10 mouse cellular contexts compared by ENCODE assay signal in genomic region chr9:114768066-114768465, GRCm38 (mm10). TPM values are rescaled to one million over a fixed set of nuclear protein-coding genes. Genes with fewer than 3 reads are reported as not detected.
DNase-seq lines count a peak whose midpoint lies in the region; ATAC-seq lines count a peak whose summit lies in the region.
"Had no signal": no experiment of that assay in that cellular context is flagged by ENCODE, and none has a peak within 500 bp of the region (broad histone marks: within the 10 kb centered on the region; RNA-seq: fewer than 3 reads in every experiment).

No protein-coding gene starts in this region.

- 38% methylated on average over 10 of the region's 10 CpGs for WGBS in heart, embryonic 12.5 days
- 47% methylated on average over 10 of the region's 10 CpGs for WGBS in lung, embryonic 15.5 days
- whole genome bisulfite sequencing in limb, embryonic 10.5 days = 56% methylated on average over 10 of the region's 10 CpGs

- no peaks in the 10 kb centered on the region for H3K27me3 ChIP-seq in heart, embryonic 12.5 days (replicated peaks)
- H3K27me3 ChIP-seq in lung, embryonic 15.5 days = no peaks in the 10 kb centered on the region
- H3K27me3 ChIP-seq in limb, embryonic 10.5 days (ENCODE audit: low read depth, poor library complexity, severe bottlenecking) = no peaks in the 10 kb centered on the region

- peaks cover 16% of the 10 kb centered on the region for H3K4me1 ChIP-seq in heart, embryonic 12.5 days (replicated peaks)
- peaks cover 5% of the 10 kb centered on the region; the same call in 1 of the 2 replicates for H3K4me1 ChIP-seq in lung, embryonic 15.5 days
- peaks cover 24% of the 10 kb centered on the region for H3K4me1 ChIP-seq in limb, embryonic 10.5 days

- no peak overlapping the region for H3K4me3 ChIP-seq in heart, embryonic 12.5 days
- no peak overlapping the region for H3K4me3 ChIP-seq in lung, embryonic 15.5 days
- no peak overlapping the region for H3K4me3 ChIP-seq in limb, embryonic 10.5 days
- H3K4me3 ChIP-seq: layer of hippocampus, adult 2 months had no signal

- H3K9ac ChIP-seq in heart, embryonic 12.5 days = 0 out of 2 replicates have a peak overlapping the region, but pooled peaks have one; percentile 35
- H3K9ac ChIP-seq in lung, embryonic 15.5 days = no peak overlapping the region

- 0 out of 2 replicates have a peak, but pooled peaks cover 5% of the 10 kb centered on the region for H3K9me3 ChIP-seq in heart, embryonic 12.5 days (replicated peaks)
- no peaks in the 10 kb centered on the region for H3K9me3 ChIP-seq in lung, embryonic 15.5 days
- H3K9me3 ChIP-seq in limb, embryonic 10.5 days (replicated peaks) = no peaks in the 10 kb centered on the region

- H3K36me3 ChIP-seq in heart, embryonic 12.5 days = peaks cover 41% of the 10 kb centered on the region
- peaks cover 5% of the 10 kb centered on the region; the same call in 1 of the 2 replicates for H3K36me3 ChIP-seq in lung, embryonic 15.5 days
- peaks cover 49% of the 10 kb centered on the region for H3K36me3 ChIP-seq in limb, embryonic 10.5 days

- H3K27ac ChIP-seq in heart, embryonic 12.5 days (ENCODE audit: poor library complexity, severe bottlenecking) = peak overlapping the region; percentile 41
- 0 out of 2 replicates have a peak overlapping the region, but pooled peaks have one; percentile 15 for H3K27ac ChIP-seq in lung, embryonic 15.5 days
- peak overlapping the region; percentile 86 for H3K27ac ChIP-seq in limb, embryonic 10.5 days
- H3K27ac ChIP-seq: layer of hippocampus, adult 2 months had no signal

- no peak for ATAC-seq in heart, embryonic 12.5 days (ENCODE audit: insufficient number of reproducible peaks, low FRiP score)
- peak; percentile 9; the same call in 1 of the 2 replicates for ATAC-seq in lung, embryonic 15.5 days (ENCODE audit: borderline replicate concordance, extremely low read depth, low FRiP score, low TSS enrichment)

- no peak for DNase-seq in heart, adult 9 months (ENCODE audit: low spot score in 2 of 2)
- no peak for DNase-seq in lung, postnatal 25 days (ENCODE audit: low spot score)
- DNase-seq in limb, embryonic 10.5 days (ENCODE audit: low spot score) = peak; percentile 54
- DNase-seq in retina, postnatal 1 day = peak; percentile 34
- DNase-seq in cerebellum, adult 11-12 months = no peak
- no peak for DNase-seq in adrenal gland, postnatal 10 days
- DNase-seq: adrenal gland, adult 8-10 months had no signal

- H3K4me2 ChIP-seq in heart, embryonic 12.5 days = no peak overlapping the region
- no peak overlapping the region for H3K4me2 ChIP-seq in lung, embryonic 15.5 days

RNA-seq across cellular contexts. Expression of gene Cmtm7, which starts 13.6 kb away (rescaled TPM):
- 104 TPM in 2 replicates for polyA plus RNA-seq in heart, embryonic 12.5 days (2016; fragmentation: Nextera tagmentation; extraction: Ambion mirVana)
- 91.3 and 91.8 TPM in 2 replicates for polyA plus RNA-seq in lung, embryonic 15.5 days (2015; fragmentation: Nextera tagmentation; extraction: Ambion mirVana)
- 83.6 and 100 TPM in 2 replicates for polyA plus RNA-seq in limb, embryonic 10.5 days (2016; fragmentation: Nextera tagmentation; extraction: Ambion mirVana)
- total RNA-seq in adrenal gland, postnatal 10 days (2021) = 10 to 100 TPM; 32.4 to 32.9 TPM

RNA-seq across cellular contexts. Expression of gene Cmtm6, which starts 37.1 kb away (rescaled TPM):
- polyA plus RNA-seq in heart, embryonic 12.5 days (2016; fragmentation: Nextera tagmentation; extraction: Ambion mirVana) = 42.2 and 43.9 TPM in 2 replicates
- polyA plus RNA-seq in lung, embryonic 15.5 days (2015; fragmentation: Nextera tagmentation; extraction: Ambion mirVana) = 60.1 and 66.5 TPM in 2 replicates
- polyA plus RNA-seq in limb, embryonic 10.5 days (2016; fragmentation: Nextera tagmentation; extraction: Ambion mirVana) = 28.9 and 29.4 TPM in 2 replicates
- total RNA-seq in adrenal gland, postnatal 10 days (2021) = 10 to 100 TPM; 59.4 to 61.0 TPM

Comparison
In these comparisons a context has a peak if more than half of its experiments do, and no peak if none do; other contexts are left out.
1. H3K27ac ChIP-seq: peak in every context shown above with its lines; median percentile 86 in limb, embryonic 10.5 days; 41 in heart, embryonic 12.5 days; 15 in lung, embryonic 15.5 days.
2. DNase-seq: peak in limb, embryonic 10.5 days (single experiment) and retina, postnatal 1 day (single experiment); none in heart, adult 9 months (0 of 2), lung, postnatal 25 days (single experiment), cerebellum, adult 11-12 months (single experiment) and adrenal gland, postnatal 10 days (single experiment).